Mouse (Mus musculus) megakaryocyte, embryonic 14.5 days (primary cell): ENCODE measurements around the gene Arid5a.

Source experiments
- FLI1 ChIP-seq: IDR thresholded peaks from 2 replicates; pipeline ENCODE4 v1.6.1; 2012; ENCODE audit warnings: low read length, inconsistent platforms, mixed read lengths
- GATA1 ChIP-seq: IDR thresholded peaks from 3 replicates; pipeline ENCODE4 v1.6.1; 2012; ENCODE audit warnings: mixed read lengths, low read length, inconsistent platforms, borderline replicate concordance

DNA sequence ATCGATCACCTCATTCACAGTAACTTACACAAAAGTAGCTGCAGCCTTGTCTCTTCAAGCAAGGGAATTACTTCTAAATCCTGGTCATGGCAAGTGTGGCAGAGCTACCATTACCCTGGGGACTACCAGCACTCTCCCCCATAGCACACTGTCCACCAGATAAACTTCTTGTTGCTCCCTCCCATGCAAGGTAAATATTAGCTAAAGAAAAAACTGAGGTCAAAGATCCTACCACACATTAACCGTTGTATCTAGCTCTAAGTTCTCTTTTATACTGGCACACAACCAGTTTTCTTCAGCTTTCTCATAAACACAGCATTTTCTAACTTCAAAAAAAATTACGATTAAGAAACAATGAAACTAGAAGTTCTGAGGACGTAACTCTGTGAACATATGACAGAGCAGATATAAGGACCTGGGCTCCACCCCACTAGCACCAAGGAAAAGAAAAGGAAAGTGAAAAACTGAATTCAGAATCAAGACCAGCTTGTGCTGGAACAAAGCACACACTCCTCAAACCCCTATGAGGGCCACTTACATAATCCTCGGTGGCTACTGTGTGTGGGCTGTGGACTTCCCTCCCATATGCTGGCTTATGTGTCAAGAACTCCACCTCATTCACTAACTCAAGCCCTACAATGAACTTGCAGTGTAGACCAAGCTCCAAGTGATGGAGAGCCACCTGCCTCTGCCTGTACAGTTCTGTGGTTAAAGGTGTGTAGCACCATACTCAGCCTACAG is 49.6 kb downstream of the Arid5a start:
- TF ChIP-seq GATA1 (no peak), FLI1 (no peak)
